16 mouse cellular contexts compared by ENCODE assay signal in genomic region chr9:49528026-49528425, GRCm38 (mm10).
"Had no signal": no experiment of that assay in that cellular context is flagged by ENCODE, and none has a peak within 500 bp of the region (broad histone marks: within the 10 kb centered on the region; RNA-seq: fewer than 3 reads in every experiment).

No protein-coding gene starts in this region.

- ATAC-seq: intestine, embryonic 15.5 days; midbrain, embryonic 15.5 days had no signal

- H3K9me3 ChIP-seq: intestine, embryonic 15.5 days; kidney, embryonic 15.5 days; liver, embryonic 13.5 days; midbrain, embryonic 15.5 days had no signal

- H3K4me2 ChIP-seq: intestine, embryonic 15.5 days; kidney, embryonic 15.5 days; liver, embryonic 13.5 days; midbrain, embryonic 15.5 days had no signal

- H3K4me3 ChIP-seq: intestine, embryonic 15.5 days; kidney, embryonic 15.5 days; left cerebral cortex, adult 2 months; liver, embryonic 13.5 days; midbrain, embryonic 15.5 days had no signal

- H3K27me3 ChIP-seq: intestine, embryonic 15.5 days; kidney, embryonic 15.5 days; liver, embryonic 13.5 days; midbrain, embryonic 15.5 days had no signal

- H3K9ac ChIP-seq: intestine, embryonic 15.5 days; kidney, embryonic 15.5 days; liver, embryonic 13.5 days; midbrain, embryonic 15.5 days had no signal

- H3K4me1 ChIP-seq: intestine, embryonic 15.5 days; kidney, embryonic 15.5 days; liver, embryonic 13.5 days had no signal

- H3K36me3 ChIP-seq: intestine, embryonic 15.5 days; liver, embryonic 13.5 days had no signal

- H3K27ac ChIP-seq: intestine, embryonic 15.5 days; kidney, embryonic 15.5 days; left cerebral cortex, adult 2 months; liver, embryonic 13.5 days; stomach, postnatal 0 days had no signal

- DNase-seq: kidney, adult 11 months; kidney, adult 8-10 months; kidney, postnatal 10 days; kidney, postnatal 36 days; liver, embryonic 13.5 days; lung, adult 2 months; lung, postnatal 14 days; lung, postnatal 4 days; thymus, adult 2 months; thymus, postnatal 14 days; thymus, postnatal 4 days had no signal
